Mouse (Mus musculus) ES-E14 (cell line): ENCODE measurements around the gene Ccn6. TPM values are rescaled to one million over a fixed set of nuclear protein-coding genes. Genes with fewer than 3 reads are reported as not detected.
A peak's percentile ranks its signal among the peaks of the same experiment; 100 is the strongest.
"Not testable (repeated sequence)": the region's sequence is repeated elsewhere in the genome, so short reads cannot be mapped to it uniquely, and the experiment has no call there.

ENCODE experiments used
- DNase-seq: peaks from one replicate; pipeline ENCODE4 v3.0.0-alpha.2; 2013; ENCODE audit warnings: low read depth, low spot score
- H3K27ac ChIP-seq: 2 replicates; pipeline ENCODE4 v1.5.1; 2012; ENCODE audit warnings: low read depth, mild to moderate bottlenecking, low read length, moderate library complexity, mixed read lengths; ENCODE audit not compliant: poor library complexity, insufficient read depth, severe bottlenecking
- H3K36me3 ChIP-seq: 2 replicates; pipeline ENCODE4 v1.6.1; 2012; ENCODE audit warnings: mild to moderate bottlenecking, low read length, moderate library complexity, mixed read lengths; ENCODE audit not compliant: control insufficient read depth, poor library complexity, insufficient read depth, severe bottlenecking
- H3K4me1 ChIP-seq, 2 experiments: fragments of 150-350 bp in 1 of 2; sonication (generic) in 1 of 2; 2 replicates each; pipeline ENCODE4 v1.6.1; 2012; ENCODE audit warnings: low read length in 2 of 2, mild to moderate bottlenecking in 1 of 2, mixed read lengths in 1 of 2; ENCODE audit not compliant: control insufficient read depth in 2 of 2, insufficient read depth in 2 of 2, poor library complexity in 1 of 2
- H3K4me3 ChIP-seq, 2 experiments: fragments of 150-350 bp in 1 of 2; sonication (generic) in 1 of 2; 2 replicates each; pipeline ENCODE4 v1.5.1; 2012; ENCODE audit warnings: low read length in 2 of 2, low read depth in 1 of 2, mild to moderate bottlenecking in 1 of 2, mixed read lengths in 1 of 2; ENCODE audit not compliant: insufficient read depth in 1 of 2, poor library complexity in 1 of 2, severe bottlenecking in 1 of 2
- H3K9ac ChIP-seq: 2 replicates; pipeline ENCODE4 v1.6.1; 2012; ENCODE audit warnings: low read depth, mild to moderate bottlenecking, low read length, mixed read lengths; ENCODE audit not compliant: poor library complexity, insufficient read depth, severe bottlenecking
- H3K9me3 ChIP-seq: fragments of 150-350 bp; sonication (generic); 2 replicates; pipeline ENCODE4 v1.6.1; 2012; ENCODE audit warnings: low read depth, mild to moderate bottlenecking, low read length; ENCODE audit not compliant: control insufficient read depth, insufficient read depth
- CHD2 ChIP-seq: IDR thresholded peaks from 2 replicates; pipeline ENCODE4 v1.6.1; 2014; ENCODE audit warnings: mild to moderate bottlenecking, low read depth, low read length, inconsistent platforms
- HCFC1 ChIP-seq: IDR thresholded peaks from 2 replicates; pipeline ENCODE4 v1.6.1; 2012; ENCODE audit warnings: low read length, inconsistent platforms, borderline replicate concordance; ENCODE audit not compliant: insufficient read depth
- MAFK ChIP-seq: IDR thresholded peaks from 2 replicates; pipeline ENCODE4 v1.6.1; 2014; ENCODE audit warnings: mild to moderate bottlenecking, low read depth, low read length, inconsistent platforms; ENCODE audit not compliant: insufficient read depth
- ZC3H11A ChIP-seq: IDR thresholded peaks from 2 replicates; pipeline ENCODE4 v1.6.1; 2012; ENCODE audit warnings: low read depth, mild to moderate bottlenecking, inconsistent platforms, low read length, borderline replicate concordance
- ZNF384 ChIP-seq: IDR thresholded peaks from 2 replicates; pipeline ENCODE4 v1.6.1; 2012; ENCODE audit warnings: low read depth, low read length, inconsistent platforms
- in situ Hi-C, 2 experiments: fragments of 600-800 bp; cut with MboI; formaldehyde crosslinking; loops; one replicate each; pipeline ENCODE4 v1.15.1; 2025; ENCODE audit warnings: low sequenced_read_pairs in 2 of 2, inconsistent platforms in 1 of 2; ENCODE audit not compliant: unreplicated experiment in 2 of 2
- total RNA-seq: library from RNA; depleted of rRNA; stranded (reverse); fragments of 300-350 nt; gene quantifications from 2 replicates; pipeline ENCODE4 v1.2.3, GENCODE M21; 2012

The Ccn6 gene
- total RNA-seq, 1 experiment = not detected

DNA sequence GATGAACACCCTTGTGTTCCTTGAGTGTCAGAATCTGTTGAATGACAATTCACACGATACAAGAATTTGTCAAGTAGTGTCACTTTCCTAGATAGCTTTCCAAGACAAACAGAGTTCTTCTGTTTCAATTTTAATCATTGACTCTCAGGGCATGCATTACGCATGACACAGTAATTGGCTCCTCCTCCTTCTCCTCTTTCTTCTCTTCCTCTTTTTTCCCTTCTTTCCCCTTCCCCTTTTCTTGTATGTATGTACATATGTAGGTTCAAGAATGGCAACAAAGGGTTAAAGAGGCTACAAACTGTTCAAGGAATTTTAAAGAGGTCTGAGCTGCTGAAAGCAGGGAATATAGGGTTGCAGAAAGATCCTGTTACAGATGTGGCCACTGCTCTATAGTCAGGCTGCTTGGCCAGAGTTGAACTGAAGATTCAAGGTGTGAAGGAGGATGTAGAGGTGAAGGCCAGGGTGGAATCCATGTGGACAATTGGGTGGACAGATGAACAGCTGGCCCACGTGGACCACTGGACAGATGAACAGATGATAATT lies 43.8 kb upstream of the Ccn6 start:
- H3K9ac ChIP-seq = no peak overlapping the region
- no peak overlapping the region for H3K4me3 ChIP-seq
- H3K36me3 ChIP-seq = no peaks in the 10 kb centered on the region
- in situ Hi-C loops = no loop called here
- TF ChIP-seq HCFC1 = no peak
- no peak for TF ChIP-seq ZC3H11A
- TF ChIP-seq ZNF384 = no peak
- TF ChIP-seq CHD2 = no peak
- TF ChIP-seq MAFK = no peak
- no peaks in the 10 kb centered on the region for H3K9me3 ChIP-seq
- 0 out of 4 replicates have a peak, but pooled peaks cover 0 to 5% of the 10 kb centered on the region in 2 experiments for H3K4me1 ChIP-seq
- no peak overlapping the region for H3K27ac ChIP-seq
- no peak for DNase-seq

DNA sequence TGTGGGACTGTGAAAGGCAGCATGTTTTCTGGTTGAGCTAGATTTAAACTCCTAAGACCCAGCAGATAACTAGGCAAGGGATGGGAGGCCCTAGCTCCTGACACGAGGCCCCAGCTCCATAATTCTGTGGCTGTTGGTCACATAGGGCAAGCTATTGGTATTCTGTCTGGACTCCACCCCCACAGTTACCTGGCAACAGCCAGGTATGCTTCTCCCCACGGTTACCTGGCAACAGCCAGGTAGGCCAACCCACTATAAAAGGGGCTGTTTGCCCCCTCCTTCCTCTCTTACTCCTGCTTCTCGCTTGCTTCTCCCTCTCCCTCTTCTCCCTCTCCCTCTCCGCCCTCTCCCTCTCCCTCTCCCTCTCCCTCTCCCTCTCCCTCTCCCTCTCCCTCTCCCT lies 38.9 kb upstream of the Ccn6 start:
- Histone ChIP-seq H3K9ac (no peak overlapping the region), H3K9me3 (no peaks in the 10 kb centered on the region), H3K27ac (no peak overlapping the region), H3K4me1 (0 out of 4 replicates have a peak, but pooled peaks cover 0 to 2% of the 10 kb centered on the region in 2 experiments), H3K36me3 (no peaks in the 10 kb centered on the region), H3K4me3 (no peak overlapping the region)
- in situ Hi-C loops = no loop called here
- DNase-seq = no peak
- TF ChIP-seq MAFK = no peak
- TF ChIP-seq CHD2 = no peak

DNA sequence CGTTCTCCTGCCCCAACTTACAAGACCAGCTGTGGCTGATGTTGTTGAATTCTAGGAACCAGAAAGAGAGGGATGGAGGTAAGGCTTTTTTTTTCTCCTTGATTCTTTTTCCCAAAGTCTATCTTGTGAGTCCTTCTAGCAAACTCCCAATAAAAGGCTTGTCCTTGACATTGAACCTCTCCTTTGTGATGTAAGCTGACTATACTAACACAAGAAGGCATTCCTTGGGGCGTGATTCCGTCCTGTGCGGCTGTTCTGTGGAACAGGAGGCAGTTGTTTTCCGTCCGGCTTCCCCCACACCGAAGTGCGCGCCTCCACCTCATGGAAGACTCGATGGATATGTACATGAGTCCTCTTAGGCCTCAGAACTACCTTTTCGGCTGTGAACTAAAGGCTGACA lies 34.6 kb upstream of the Ccn6 start:
- in situ Hi-C loops = not testable (repeated sequence)
- peak; percentile 28 for DNase-seq

DNA sequence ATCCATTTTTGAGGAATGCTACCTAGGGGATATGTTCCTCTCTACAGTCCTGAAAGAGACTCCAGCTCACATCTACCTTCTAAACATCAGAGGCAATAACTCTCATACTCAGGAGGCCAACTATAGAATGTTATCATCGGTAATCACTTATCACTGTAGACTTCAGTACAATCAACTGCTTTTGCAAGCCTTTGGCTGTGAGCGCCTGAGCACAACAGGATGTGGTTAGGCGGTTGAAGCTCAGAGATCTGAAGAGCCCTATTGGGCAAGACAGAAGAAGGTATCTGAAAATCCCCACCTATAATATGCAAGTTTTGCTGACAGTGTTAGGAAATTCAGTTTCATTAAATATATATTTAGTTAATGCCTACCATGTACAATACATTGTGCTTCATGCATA lies 29.1 kb upstream of the Ccn6 start:
- H3K4me1 ChIP-seq = no peaks in the 10 kb centered on the region
- no peak for DNase-seq
- no peak overlapping the region for H3K9ac ChIP-seq
- no peaks in the 10 kb centered on the region for H3K36me3 ChIP-seq
- no peak overlapping the region for H3K27ac ChIP-seq
- H3K4me3 ChIP-seq = no peak overlapping the region
- no peaks in the 10 kb centered on the region for H3K9me3 ChIP-seq
- in situ Hi-C loops = no loop called here
- TF ChIP-seq MAFK (no peak), ZC3H11A (no peak), ZNF384 (no peak), CHD2 (no peak), HCFC1 (no peak)

More for the DNA sequence above, 34.6 kb upstream of the Ccn6 start:
- not testable (repeated sequence) for H3K9me3 ChIP-seq, H3K9ac ChIP-seq, H3K4me1 ChIP-seq, H3K36me3 ChIP-seq, H3K27ac ChIP-seq, H3K4me3 ChIP-seq

DNA sequence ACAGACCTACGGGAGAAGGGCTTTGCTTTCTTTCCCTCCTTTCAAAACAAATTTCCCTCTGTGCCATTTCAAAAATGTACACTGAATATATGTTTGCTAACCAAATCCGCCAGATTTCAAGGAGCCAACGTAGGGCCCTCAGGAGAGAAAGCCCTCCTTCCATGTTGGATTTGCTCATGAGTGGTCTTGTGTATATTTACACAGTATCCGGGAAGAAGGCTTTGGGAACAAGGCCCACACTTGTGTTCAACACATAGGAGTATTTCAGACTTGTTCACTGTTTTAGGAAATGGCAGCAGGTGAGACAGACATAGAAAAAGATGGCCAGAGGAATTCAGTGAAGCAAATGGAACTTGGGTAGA lies 21.9 kb upstream of the Ccn6 start:
- DNase-seq = no peak
- no peak overlapping the region for H3K4me3 ChIP-seq
- in situ Hi-C loops = no loop called here
- H3K27ac ChIP-seq = no peak overlapping the region
- no peaks in the 10 kb centered on the region for H3K9me3 ChIP-seq
- TF ChIP-seq MAFK = no peak
- no peak for TF ChIP-seq CHD2
- no peak for TF ChIP-seq HCFC1
- no peak for TF ChIP-seq ZC3H11A
- no peak for TF ChIP-seq ZNF384
- H3K36me3 ChIP-seq = no peaks in the 10 kb centered on the region
- no peaks in the 10 kb centered on the region for H3K4me1 ChIP-seq
- no peak overlapping the region for H3K9ac ChIP-seq
